In genomic region chr11:117775540-117775939, GRCm38 (mm10) we compare ENCODE assay signal across 26 mouse cellular contexts. TPM values are rescaled to one million over a fixed set of nuclear protein-coding genes. Genes with fewer than 3 reads are reported as not detected.
DNase-seq lines count a peak whose midpoint lies in the region; ATAC-seq and TF ChIP-seq lines count a peak whose summit lies in the region.
"Had no signal": no experiment of that assay in that cellular context is flagged by ENCODE, and none has a peak within 500 bp of the region (broad histone marks: within the 10 kb centered on the region; RNA-seq: fewer than 3 reads in every experiment).

No protein-coding gene starts in this region.

- peak overlapping the region; percentile 17; the same call in 1 of the 2 replicates for H3K27ac ChIP-seq in hindbrain, embryonic 10.5 days
- H3K27ac ChIP-seq in hindbrain, embryonic 11.5 days (ENCODE audit: low read depth, low read length), result no peak overlapping the region
- H3K27ac ChIP-seq in liver, embryonic 14.5 days, result no peak overlapping the region
- H3K27ac ChIP-seq in bone marrow macrophage, adult 2 months (ENCODE audit: insufficient read depth, low read depth, low read length), result peak overlapping the region; percentile 13
- H3K27ac ChIP-seq: embryonic facial prominence, embryonic 15.5 days; forebrain, embryonic 10.5 days; gastrocnemius, adult 2 months; heart, embryonic 13.5 days; hindbrain, embryonic 14.5 days had no signal

- no peak overlapping the region for H3K4me2 ChIP-seq in hindbrain, embryonic 11.5 days (replicated peaks; ENCODE audit: low read depth, low read length)
- no peak overlapping the region for H3K4me2 ChIP-seq in liver, embryonic 14.5 days (ENCODE audit: low read depth)
- H3K4me2 ChIP-seq: embryonic facial prominence, embryonic 15.5 days; heart, embryonic 13.5 days; hindbrain, embryonic 14.5 days had no signal

- DNase-seq in hindbrain, embryonic 10.5 days (ENCODE audit: low spot score), result no peak
- no peak for DNase-seq in hindbrain, embryonic 11.5 days (ENCODE audit: low spot score)
- no peak for DNase-seq in liver, embryonic 14.5 days (ENCODE audit: low read depth in 3 of 3, low spot score in 3 of 3)
- DNase-seq in liver, result no peak
- DNase-seq in thymus, postnatal 10 days (ENCODE audit: low spot score in 2 of 2), result no peak
- DNase-seq in natural killer cell, adult 2 months (ENCODE audit: low spot score in 2 of 2), result no peak
- DNase-seq: adrenal gland, postnatal 25 days; cerebellum, adult 11 months; cerebellum, adult 8-10 months; embryo, embryonic 11 days; gastrocnemius, adult 2 months; gastrocnemius, postnatal 25 days; heart, postnatal 4 days had no signal

- no peak for TF ChIP-seq POLR2A in bone marrow macrophage, adult 2 months (IDR thresholded peaks at IDR 0.05; ENCODE audit: borderline replicate concordance, low read depth, low read length)

- no peak for ATAC-seq in hindbrain, embryonic 11.5 days (ENCODE audit: low FRiP score)
- no peak for ATAC-seq in liver, embryonic 14.5 days (ENCODE audit: insufficient read depth)
- peak; percentile 17; the same call in 1 of the 2 replicates for ATAC-seq in megakaryocyte, adult 5-6 weeks (ENCODE audit: poor library complexity, severe bottlenecking)
- ATAC-seq: forebrain, embryonic 14.5 days had no signal

- WGBS in hindbrain, embryonic 10.5 days, result 87% methylated on average over 11 of the region's 13 CpGs
- WGBS in hindbrain, embryonic 11.5 days, result 93% methylated on average over 13 of the region's 13 CpGs
- WGBS in liver, embryonic 14.5 days (ENCODE audit: insufficient replicate concordance), result 75% methylated on average over 13 of the region's 13 CpGs

- H3K27me3 ChIP-seq in hindbrain, embryonic 10.5 days (ENCODE audit: insufficient read depth, poor library complexity, severe bottlenecking), result peaks cover 20% of the 10 kb centered on the region
- peaks cover 7% of the 10 kb centered on the region; the same call in 1 of the 2 replicates for H3K27me3 ChIP-seq in hindbrain, embryonic 11.5 days (ENCODE audit: control insufficient read depth, insufficient read depth, low read length)
- H3K27me3 ChIP-seq in liver, embryonic 14.5 days (ENCODE audit: control insufficient read depth, insufficient read depth, low read length), result no peaks in the 10 kb centered on the region
- H3K27me3 ChIP-seq: embryonic facial prominence, embryonic 15.5 days; heart, embryonic 13.5 days had no signal

- no peak for TF ChIP-seq EP300 in liver, embryonic 14.5 days (IDR thresholded peaks at IDR 0.05; ENCODE audit: low read depth)

- TF ChIP-seq CTCF in liver, embryonic 14.5 days (IDR thresholded peaks at IDR 0.05; ENCODE audit: low read depth), result 0 out of 2 replicates have a peak, but pooled peaks have one; percentile 12
- TF ChIP-seq CTCF in bone marrow macrophage, adult 2 months (IDR thresholded peaks at IDR 0.05; ENCODE audit: low read depth, low read length), result no peak

- no peak overlapping the region for H3K9ac ChIP-seq in hindbrain, embryonic 11.5 days (ENCODE audit: low read depth, low read length)
- no peak overlapping the region for H3K9ac ChIP-seq in liver, embryonic 14.5 days (replicated peaks)
- H3K9ac ChIP-seq: embryonic facial prominence, embryonic 15.5 days; heart, embryonic 13.5 days; hindbrain, embryonic 14.5 days had no signal

- H3K9me3 ChIP-seq in hindbrain, embryonic 10.5 days, result no peaks in the 10 kb centered on the region
- H3K9me3 ChIP-seq in hindbrain, embryonic 11.5 days (ENCODE audit: control insufficient read depth, low read length), result no peaks in the 10 kb centered on the region
- H3K9me3 ChIP-seq in liver, embryonic 14.5 days (ENCODE audit: control insufficient read depth, low read length), result no peaks in the 10 kb centered on the region
- H3K9me3 ChIP-seq: embryonic facial prominence, embryonic 15.5 days; forebrain, embryonic 10.5 days; heart, embryonic 13.5 days had no signal

- peaks cover 32% of the 10 kb centered on the region for H3K4me1 ChIP-seq in hindbrain, embryonic 10.5 days (replicated peaks)
- H3K4me1 ChIP-seq in hindbrain, embryonic 11.5 days (replicated peaks; ENCODE audit: control insufficient read depth, insufficient read depth, low read length), result peaks cover 14% of the 10 kb centered on the region
- H3K4me1 ChIP-seq in liver, embryonic 14.5 days (replicated peaks; ENCODE audit: control insufficient read depth in 2 of 2, insufficient read depth in 2 of 2, low read length in 1 of 2), result peaks cover 8 to 9% of the 10 kb centered on the region in 2 experiments; a peak in 3 of 4 replicates
- H3K4me1 ChIP-seq in bone marrow macrophage, adult 2 months (ENCODE audit: control insufficient read depth, insufficient read depth, low read length), result peaks cover 22% of the 10 kb centered on the region

- peaks cover 32% of the 10 kb centered on the region for H3K36me3 ChIP-seq in hindbrain, embryonic 10.5 days
- H3K36me3 ChIP-seq in hindbrain, embryonic 11.5 days (ENCODE audit: control insufficient read depth, insufficient read depth, low read length), result no peaks in the 10 kb centered on the region
- H3K36me3 ChIP-seq in liver, embryonic 14.5 days (replicated peaks; ENCODE audit: control insufficient read depth, insufficient read depth, low read depth), result peaks cover 74% of the 10 kb centered on the region

- no peak overlapping the region for H3K4me3 ChIP-seq in hindbrain, embryonic 10.5 days
- H3K4me3 ChIP-seq in hindbrain, embryonic 11.5 days (ENCODE audit: low read depth, low read length), result no peak overlapping the region
- H3K4me3 ChIP-seq in liver, embryonic 14.5 days (ENCODE audit: insufficient read depth in 1 of 2, low read depth in 2 of 2, low read length in 2 of 2), result no peak overlapping the region
- H3K4me3 ChIP-seq in bone marrow macrophage, adult 2 months (ENCODE audit: insufficient read depth, low read length), result no peak overlapping the region
- H3K4me3 ChIP-seq: embryonic facial prominence, embryonic 15.5 days; erythroblast, embryonic 14.5 days; forebrain, embryonic 10.5 days; gastrocnemius, adult 2 months; heart, embryonic 13.5 days had no signal

RNA-seq across cellular contexts. Expression of gene Tmc8, which starts 6.3 kb away (rescaled TPM):
- 1.5 TPM in 2 replicates for polyA plus RNA-seq in hindbrain, embryonic 10.5 days (2016; fragmentation: Nextera tagmentation; extraction: Ambion mirVana)
- 0.86 and 0.93 TPM in 2 replicates for polyA plus RNA-seq in hindbrain, embryonic 11.5 days (2014; fragmentation: Nextera tagmentation; extraction: Ambion mirVana)
- 28.1 and 29.8 TPM in 2 replicates for polyA plus RNA-seq in liver, embryonic 14.5 days (2012; rRNA removed)
- 9.9 and 13.1 TPM in 2 replicates for polyA plus RNA-seq in liver, embryonic 14.5 days (2014; fragmentation: Nextera tagmentation; extraction: Ambion mirVana)
- 2.1 and 2.7 TPM in 2 replicates for polyA plus RNA-seq in bone marrow macrophage, adult 2 months (2012; ENCODE audit: insufficient read depth, insufficient read length, missing spikeins)
- total RNA-seq in megakaryocyte, adult 5-6 weeks (2015), result 8.6 and 11.7 TPM in 2 replicates
- total RNA-seq in megakaryocyte, adult 5-6 weeks (2017), result 4.3 and 7.4 TPM in 2 replicates

RNA-seq across cellular contexts. Expression of gene Tmc6, which starts 6.5 kb away (rescaled TPM):
- 13.3 and 17.9 TPM in 2 replicates for polyA plus RNA-seq in hindbrain, embryonic 10.5 days (2016; fragmentation: Nextera tagmentation; extraction: Ambion mirVana)
- polyA plus RNA-seq in hindbrain, embryonic 11.5 days (2014; fragmentation: Nextera tagmentation; extraction: Ambion mirVana), result 8.1 and 9.5 TPM in 2 replicates
- polyA plus RNA-seq in liver, embryonic 14.5 days (2012; rRNA removed), result 32.1 and 51.8 TPM in 2 replicates
- 40.5 and 44.1 TPM in 2 replicates for polyA plus RNA-seq in liver, embryonic 14.5 days (2014; fragmentation: Nextera tagmentation; extraction: Ambion mirVana)
- polyA plus RNA-seq in bone marrow macrophage, adult 2 months (2012; ENCODE audit: insufficient read depth, insufficient read length, missing spikeins), result 16.7 and 36.7 TPM in 2 replicates
- 74.3 and 79.6 TPM in 2 replicates for total RNA-seq in megakaryocyte, adult 5-6 weeks (2015)
- total RNA-seq in megakaryocyte, adult 5-6 weeks (2017), result 17.4 and 18.5 TPM in 2 replicates

RNA-seq across cellular contexts. Expression of gene 6030468B19Rik, which starts 21.9 kb away (rescaled TPM):
- 1.2 and 2.2 TPM in 2 replicates for polyA plus RNA-seq in hindbrain, embryonic 10.5 days (2016; fragmentation: Nextera tagmentation; extraction: Ambion mirVana)
- 1.5 TPM in 1 of 2 replicates, not detected in the other for polyA plus RNA-seq in hindbrain, embryonic 11.5 days (2014; fragmentation: Nextera tagmentation; extraction: Ambion mirVana)
- 104 and 133 TPM in 2 replicates for polyA plus RNA-seq in liver, embryonic 14.5 days (2012; rRNA removed)
- 67.1 and 78.0 TPM in 2 replicates for polyA plus RNA-seq in liver, embryonic 14.5 days (2014; fragmentation: Nextera tagmentation; extraction: Ambion mirVana)
- not detected in 2 replicates for polyA plus RNA-seq in bone marrow macrophage, adult 2 months (2012; ENCODE audit: insufficient read depth, insufficient read length, missing spikeins)
- 0.60 TPM in 1 of 2 replicates, not detected in the other for total RNA-seq in megakaryocyte, adult 5-6 weeks (2015)
- 0.53 TPM in 1 of 2 replicates, not detected in the other for total RNA-seq in megakaryocyte, adult 5-6 weeks (2017)
- total RNA-seq: adrenal gland, adult 2 months; adrenal gland, postnatal 25 days; ES-E14; gastrocnemius, adult 2 months; gastrocnemius, postnatal 25 days; granulocyte monocyte progenitor cell, adult 5-6 weeks; heart, postnatal 4 days had no signal
- polyA plus RNA-seq: adrenal gland, adult 2 months; forebrain, embryonic 14.5 days; heart, postnatal 0 days had no signal

RNA-seq across cellular contexts. Expression of gene Gm20708, which starts 33.9 kb away (rescaled TPM):
- 0.30 and 0.31 TPM in 2 replicates for polyA plus RNA-seq in hindbrain, embryonic 10.5 days (2016; fragmentation: Nextera tagmentation; extraction: Ambion mirVana)
- polyA plus RNA-seq in hindbrain, embryonic 11.5 days (2014; fragmentation: Nextera tagmentation; extraction: Ambion mirVana), result 0.83 and 1.2 TPM in 2 replicates
- 0.03 and 0.08 TPM in 2 replicates for polyA plus RNA-seq in liver, embryonic 14.5 days (2012; rRNA removed)
- polyA plus RNA-seq in liver, embryonic 14.5 days (2014; fragmentation: Nextera tagmentation; extraction: Ambion mirVana), result 0.10 and 0.28 TPM in 2 replicates
- polyA plus RNA-seq in bone marrow macrophage, adult 2 months (2012; ENCODE audit: insufficient read depth, insufficient read length, missing spikeins), result 4.0 and 5.0 TPM in 2 replicates
- total RNA-seq in megakaryocyte, adult 5-6 weeks (2015), result 1.1 and 2.2 TPM in 2 replicates
- 1.1 TPM in 1 of 2 replicates, not detected in the other for total RNA-seq in megakaryocyte, adult 5-6 weeks (2017)
- polyA plus RNA-seq: embryonic facial prominence, embryonic 11.5 days had no signal

RNA-seq across cellular contexts. Expression of gene Syngr2, which starts 33.9 kb away (rescaled TPM):
- 33.7 and 42.3 TPM in 2 replicates for polyA plus RNA-seq in hindbrain, embryonic 10.5 days (2016; fragmentation: Nextera tagmentation; extraction: Ambion mirVana)
- 28.0 and 33.7 TPM in 2 replicates for polyA plus RNA-seq in hindbrain, embryonic 11.5 days (2014; fragmentation: Nextera tagmentation; extraction: Ambion mirVana)
- 36.5 and 48.8 TPM in 2 replicates for polyA plus RNA-seq in liver, embryonic 14.5 days (2012; rRNA removed)
- polyA plus RNA-seq in liver, embryonic 14.5 days (2014; fragmentation: Nextera tagmentation; extraction: Ambion mirVana), result 48.6 and 50.4 TPM in 2 replicates
- 183 and 189 TPM in 2 replicates for polyA plus RNA-seq in bone marrow macrophage, adult 2 months (2012; ENCODE audit: insufficient read depth, insufficient read length, missing spikeins)
- 225 and 241 TPM in 2 replicates for total RNA-seq in megakaryocyte, adult 5-6 weeks (2015)
- total RNA-seq in megakaryocyte, adult 5-6 weeks (2017), result 163 and 176 TPM in 2 replicates

Comparison
In these comparisons a context has a peak if more than half of its experiments do, and no peak if none do; other contexts are left out.
1. H3K27ac ChIP-seq: peak in hindbrain, embryonic 10.5 days (single experiment) and bone marrow macrophage, adult 2 months (single experiment); none in hindbrain, embryonic 11.5 days (single experiment) and liver, embryonic 14.5 days (single experiment).
2. RNA of gene 6030468B19Rik, which starts 21.9 kb away (polyA plus RNA-seq): 67.1 to 133 TPM in liver, embryonic 14.5 days; 1.2 to 2.2 TPM in hindbrain, embryonic 10.5 days, 1.5 TPM in hindbrain, embryonic 11.5 days and not detected in bone marrow macrophage, adult 2 months; every median in the first group is over 10 times any median in the second.